In the genomic region with DNA sequence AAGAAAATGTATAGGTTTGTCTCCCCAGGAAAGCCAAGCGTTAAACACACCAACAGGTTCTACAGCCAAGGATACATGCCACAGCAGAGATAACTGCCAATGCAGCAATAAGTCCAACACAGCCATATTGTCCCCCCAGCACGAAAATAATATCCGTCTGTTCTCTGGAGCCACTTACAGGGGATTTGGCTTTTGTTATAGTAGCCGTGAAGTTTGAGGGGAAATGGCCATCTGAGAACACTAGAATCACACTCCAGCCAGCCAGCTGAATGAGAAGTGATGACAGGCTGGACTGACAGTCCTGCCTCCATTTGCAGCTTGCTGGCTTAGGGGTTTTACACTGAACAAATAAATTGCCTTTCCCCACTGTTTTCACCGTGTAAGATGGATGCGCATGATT, we compare ENCODE assay signal across 24 mouse cellular contexts. TPM values are rescaled to one million over a fixed set of nuclear protein-coding genes. Genes with fewer than 3 reads are reported as not detected.
DNase-seq lines count a peak whose midpoint lies in the region; ATAC-seq and TF ChIP-seq lines count a peak whose summit lies in the region.
"Had no signal": no experiment of that assay in that cellular context is flagged by ENCODE, and none has a peak within 500 bp of the region (broad histone marks: within the 10 kb centered on the region; RNA-seq: fewer than 3 reads in every experiment).

No protein-coding gene starts in this region.

- ATAC-seq in forebrain, embryonic 14.5 days = peak; percentile 18; the same call in 1 of the 2 replicates
- no peak for ATAC-seq in forebrain, embryonic 13.5 days
- ATAC-seq in heart, embryonic 13.5 days (ENCODE audit: extremely low read depth, insufficient number of reproducible peaks, low FRiP score, low TSS enrichment) = no peak
- peak; percentile 24; the same call in 1 of the 2 replicates for ATAC-seq in lung, embryonic 14.5 days (ENCODE audit: insufficient read depth)
- ATAC-seq: intestine, postnatal 0 days had no signal

- no peaks in the 10 kb centered on the region for H3K36me3 ChIP-seq in forebrain, embryonic 14.5 days (ENCODE audit: control insufficient read depth, insufficient read depth, low read length)
- H3K36me3 ChIP-seq in forebrain, embryonic 13.5 days (ENCODE audit: poor library complexity, severe bottlenecking) = no peaks in the 10 kb centered on the region
- no peaks in the 10 kb centered on the region for H3K36me3 ChIP-seq in heart, embryonic 13.5 days
- H3K36me3 ChIP-seq in lung, embryonic 14.5 days (ENCODE audit: insufficient read depth) = no peaks in the 10 kb centered on the region
- H3K36me3 ChIP-seq: embryonic facial prominence, embryonic 12.5 days; hindbrain, embryonic 15.5 days; kidney, embryonic 15.5 days; limb, embryonic 13.5 days; liver, embryonic 15.5 days; neural tube, embryonic 13.5 days had no signal

- H3K4me1 ChIP-seq in forebrain, embryonic 14.5 days (ENCODE audit: control insufficient read depth, insufficient read depth, low read length) = no peaks in the 10 kb centered on the region
- peaks cover 9% of the 10 kb centered on the region; the same call in 1 of the 2 replicates for H3K4me1 ChIP-seq in forebrain, embryonic 13.5 days
- H3K4me1 ChIP-seq in heart, embryonic 13.5 days = peaks cover 17% of the 10 kb centered on the region
- no peaks in the 10 kb centered on the region for H3K4me1 ChIP-seq in lung, embryonic 14.5 days (ENCODE audit: insufficient read depth)
- H3K4me1 ChIP-seq: hindbrain, embryonic 15.5 days; kidney, embryonic 15.5 days; liver, embryonic 15.5 days; megakaryocyte, embryonic 14.5 days; neural tube, embryonic 13.5 days had no signal

- 68% methylated on average over 6 of the region's 6 CpGs for WGBS in forebrain, embryonic 14.5 days
- WGBS in forebrain, embryonic 13.5 days = 69% methylated on average over 6 of the region's 6 CpGs
- 36% methylated on average over 6 of the region's 6 CpGs for WGBS in heart, embryonic 13.5 days
- WGBS in lung, embryonic 14.5 days = 41% methylated on average over 6 of the region's 6 CpGs

- DNase-seq in forebrain, embryonic 14.5 days (ENCODE audit: low spot score) = peak; percentile 37
- DNase-seq in heart, adult 18-20 months = no peak
- peak; percentile 54 for DNase-seq in lung, embryonic 14.5 days
- no peak for DNase-seq in lung, adult 18-20 months
- DNase-seq in liver = no peak
- DNase-seq: kidney, postnatal 4 days; lung, postnatal 14 days; midbrain, embryonic 14.5 days; right cerebral cortex, adult 18-20 months had no signal

- H3K27ac ChIP-seq in forebrain, embryonic 14.5 days (ENCODE audit: low read depth, low read length) = no peak overlapping the region
- no peak overlapping the region for H3K27ac ChIP-seq in forebrain, embryonic 13.5 days
- H3K27ac ChIP-seq in heart, embryonic 13.5 days (replicated peaks) = no peak overlapping the region
- no peak overlapping the region for H3K27ac ChIP-seq in lung, embryonic 14.5 days (ENCODE audit: low read depth)
- H3K27ac ChIP-seq: embryonic facial prominence, embryonic 12.5 days; hindbrain, embryonic 15.5 days; kidney, embryonic 15.5 days; limb, embryonic 13.5 days; liver, embryonic 15.5 days; neural tube, embryonic 13.5 days; stomach, postnatal 0 days had no signal

- no peak overlapping the region for H3K4me2 ChIP-seq in forebrain, embryonic 14.5 days (ENCODE audit: low read length)
- H3K4me2 ChIP-seq in forebrain, embryonic 13.5 days = no peak overlapping the region
- H3K4me2 ChIP-seq in heart, embryonic 13.5 days = peak overlapping the region; percentile 17
- no peak overlapping the region for H3K4me2 ChIP-seq in lung, embryonic 14.5 days
- H3K4me2 ChIP-seq: embryonic facial prominence, embryonic 12.5 days; hindbrain, embryonic 15.5 days; kidney, embryonic 15.5 days; limb, embryonic 13.5 days; liver, embryonic 15.5 days; neural tube, embryonic 13.5 days had no signal

- no peak for TF ChIP-seq CTCF in lung, embryonic 14.5 days (IDR thresholded peaks at IDR 0.05; ENCODE audit: low read depth)

- H3K27me3 ChIP-seq in forebrain, embryonic 14.5 days (replicated peaks; ENCODE audit: control insufficient read depth, insufficient read depth, low read length) = no peaks in the 10 kb centered on the region
- H3K27me3 ChIP-seq in forebrain, embryonic 13.5 days = no peaks in the 10 kb centered on the region
- H3K27me3 ChIP-seq in heart, embryonic 13.5 days (replicated peaks) = no peaks in the 10 kb centered on the region
- H3K27me3 ChIP-seq in lung, embryonic 14.5 days (ENCODE audit: insufficient read depth, low read length) = no peaks in the 10 kb centered on the region
- H3K27me3 ChIP-seq: embryonic facial prominence, embryonic 12.5 days; hindbrain, embryonic 15.5 days; kidney, embryonic 15.5 days; limb, embryonic 13.5 days; liver, embryonic 15.5 days; neural tube, embryonic 13.5 days had no signal

- H3K9ac ChIP-seq in forebrain, embryonic 14.5 days (ENCODE audit: low read length) = no peak overlapping the region
- H3K9ac ChIP-seq in forebrain, embryonic 13.5 days = no peak overlapping the region
- no peak overlapping the region for H3K9ac ChIP-seq in heart, embryonic 13.5 days
- H3K9ac ChIP-seq in lung, embryonic 14.5 days = no peak overlapping the region
- H3K9ac ChIP-seq: embryonic facial prominence, embryonic 12.5 days; hindbrain, embryonic 15.5 days; kidney, embryonic 15.5 days; limb, embryonic 13.5 days; liver, embryonic 15.5 days; neural tube, embryonic 13.5 days had no signal

- no peaks in the 10 kb centered on the region for H3K9me3 ChIP-seq in forebrain, embryonic 14.5 days (replicated peaks; ENCODE audit: control insufficient read depth, low read length)
- no peaks in the 10 kb centered on the region for H3K9me3 ChIP-seq in forebrain, embryonic 13.5 days (replicated peaks)
- H3K9me3 ChIP-seq in heart, embryonic 13.5 days = no peaks in the 10 kb centered on the region
- H3K9me3 ChIP-seq in lung, embryonic 14.5 days (ENCODE audit: low read depth, low read length) = no peaks in the 10 kb centered on the region
- H3K9me3 ChIP-seq: embryonic facial prominence, embryonic 12.5 days; hindbrain, embryonic 15.5 days; kidney, embryonic 15.5 days; limb, embryonic 13.5 days; liver, embryonic 15.5 days; neural tube, embryonic 13.5 days had no signal

- H3K4me3 ChIP-seq in forebrain, embryonic 14.5 days (ENCODE audit: low read depth, low read length) = no peak overlapping the region
- H3K4me3 ChIP-seq in forebrain, embryonic 13.5 days = no peak overlapping the region
- H3K4me3 ChIP-seq in heart, embryonic 13.5 days = no peak overlapping the region
- H3K4me3 ChIP-seq in lung, embryonic 14.5 days (ENCODE audit: low read depth, low read length) = no peak overlapping the region
- H3K4me3 ChIP-seq: embryonic facial prominence, embryonic 12.5 days; hindbrain, embryonic 15.5 days; kidney, embryonic 15.5 days; limb, embryonic 13.5 days; liver, embryonic 15.5 days; megakaryocyte, embryonic 14.5 days; neural tube, embryonic 13.5 days had no signal

RNA-seq across cellular contexts. Expression of a gene that starts 10.9 kb away (rescaled TPM):
- 0.80 and 0.96 TPM in 2 replicates for polyA plus RNA-seq in forebrain, embryonic 14.5 days (2014; fragmentation: Nextera tagmentation; extraction: Ambion mirVana)
- polyA plus RNA-seq in forebrain, embryonic 13.5 days (2015; fragmentation: Nextera tagmentation; extraction: Ambion mirVana) = 0.11 and 0.12 TPM in 2 replicates
- polyA plus RNA-seq in heart, embryonic 13.5 days (2015; fragmentation: Nextera tagmentation; extraction: Ambion mirVana) = 0.16 and 0.34 TPM in 2 replicates
- not detected for total RNA-seq in heart, adult 18-20 months (2021)
- polyA plus RNA-seq in lung, embryonic 14.5 days (2014; fragmentation: Nextera tagmentation; extraction: Ambion mirVana) = 0.22 TPM in 1 of 2 replicates, not detected in the other
- total RNA-seq: adrenal gland, adult 18-20 months; heart, postnatal 25 days had no signal
- polyA plus RNA-seq: C2C12; gonadal fat pad, adult 2 months; intestine, postnatal 0 days had no signal

RNA-seq across cellular contexts. Expression of a gene that starts 57.1 kb away (rescaled TPM):
- polyA plus RNA-seq in forebrain, embryonic 14.5 days (2014; fragmentation: Nextera tagmentation; extraction: Ambion mirVana) = not detected in 2 replicates
- polyA plus RNA-seq in forebrain, embryonic 13.5 days (2015; fragmentation: Nextera tagmentation; extraction: Ambion mirVana) = 0.06 TPM in 1 of 2 replicates, not detected in the other
- polyA plus RNA-seq in heart, embryonic 13.5 days (2015; fragmentation: Nextera tagmentation; extraction: Ambion mirVana) = not detected in 2 replicates
- total RNA-seq in heart, adult 18-20 months (2021) = under 1 TPM in 1 of 2 experiments, not detected in 1; 0.05 TPM
- polyA plus RNA-seq in lung, embryonic 14.5 days (2014; fragmentation: Nextera tagmentation; extraction: Ambion mirVana) = 0.03 TPM in 1 of 2 replicates, not detected in the other
- total RNA-seq: heart, postnatal 25 days had no signal
- polyA plus RNA-seq: C2C12; gonadal fat pad, adult 2 months; liver, embryonic 15.5 days had no signal

Comparison
In these comparisons a context has a peak if more than half of its experiments do, and no peak if none do; other contexts are left out.
1. ATAC-seq: peak in forebrain, embryonic 14.5 days (single experiment) and lung, embryonic 14.5 days (single experiment); none in forebrain, embryonic 13.5 days (single experiment) and heart, embryonic 13.5 days (single experiment).
2. DNase-seq: peak in forebrain, embryonic 14.5 days (single experiment) and lung, embryonic 14.5 days (single experiment); none in heart, adult 18-20 months (0 of 2), lung, adult 18-20 months (0 of 2) and liver (single experiment).